Mouse (Mus musculus): ENCODE data around the gene Vps53.

DNA sequence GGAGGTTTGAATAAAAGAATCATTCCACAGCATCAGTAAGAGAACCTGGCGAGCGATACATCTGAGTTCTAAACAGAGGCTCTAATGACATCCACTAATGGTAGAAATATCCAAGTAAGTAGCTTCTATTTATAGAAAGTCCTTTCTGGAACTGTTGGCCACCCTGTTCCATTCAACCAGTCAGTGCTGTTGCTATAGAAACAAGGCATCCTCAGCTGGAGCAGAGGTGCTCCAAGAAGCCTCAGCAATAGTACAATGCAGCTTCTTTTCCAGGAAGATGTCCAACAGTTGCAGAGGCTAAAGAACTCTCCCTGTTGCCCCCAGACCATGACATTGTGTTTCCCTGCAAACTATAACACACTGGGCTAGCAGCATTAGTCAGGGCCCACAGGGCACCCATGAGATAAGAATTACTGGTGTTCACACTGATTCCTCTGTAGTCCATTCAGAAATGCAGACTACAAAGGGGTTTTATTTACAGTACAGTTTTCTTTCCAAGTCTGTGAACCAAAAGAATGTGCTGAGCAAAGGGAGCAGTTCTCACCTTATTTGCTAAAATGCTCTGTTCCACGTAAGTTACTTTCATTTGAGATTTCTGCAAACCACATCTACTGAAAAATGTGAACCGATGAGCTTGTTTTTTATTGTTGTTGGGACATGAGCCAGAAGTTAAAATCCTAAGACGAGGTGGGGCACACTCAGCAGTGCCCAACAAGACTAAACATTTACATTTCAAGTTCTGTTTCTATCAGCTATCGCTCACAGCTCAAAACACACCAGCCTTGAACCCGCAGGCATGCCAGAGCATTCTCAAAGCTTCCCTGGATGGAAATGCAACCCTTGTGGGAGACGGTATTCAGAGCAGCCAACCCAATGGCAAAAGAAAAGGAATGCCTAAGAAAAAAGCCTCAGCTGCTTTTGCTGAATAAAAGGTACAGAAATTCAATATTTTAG lies 31.1 kb downstream of the Vps53 start:
- TF ChIP-seq CTCF (IDR thresholded peaks at IDR 0.05), result no peak
- TF ChIP-seq EP300 (IDR thresholded peaks at IDR 0.05), result 0 out of 2 replicates have a peak, but pooled peaks have one; percentile 30
